Mouse (Mus musculus) megakaryocyte, adult 5-6 weeks (primary cell): ENCODE data around the gene Pxt1. TPM values are rescaled to one million over a fixed set of nuclear protein-coding genes. Genes with fewer than 3 reads are reported as not detected.

Source experiments
- total RNA-seq, 2 experiments: library from RNA; stranded (forward) in 1 of 2; stranded (reverse) in 1 of 2; fragments of 153-499, 151-499 nt in 1 of 2; fragments of 221-1000, 200-1000 nt in 1 of 2; gene quantifications; 2 replicates each; pipeline versions ENCODE4 v1.2.3 to v1.2.4; 2015 to 2017

The Pxt1 gene
- total RNA-seq, 2 experiments from 2014 or later = 0.44 to 0.74 TPM

Other genes with a start within 250 kb of the Pxt1 start
- gene AC170998.1, start 217.8 kb downstream of the Pxt1 start, total RNA-seq (2015) = 5.9 and 8.8 TPM in 2 replicates
- 1.4 and 3.7 TPM in 2 replicates for gene AC170998.1, start 217.8 kb downstream of the Pxt1 start, total RNA-seq (2017)
- gene Mapk13, start 174.5 kb downstream of the Pxt1 start, total RNA-seq (2015) = 12.2 and 17.0 TPM in 2 replicates
- 21.3 and 32.8 TPM in 2 replicates for gene Mapk13, start 174.5 kb downstream of the Pxt1 start, total RNA-seq (2017)
- gene Brpf3, start 142.8 kb downstream of the Pxt1 start, total RNA-seq (2015) = 22.5 and 22.6 TPM in 2 replicates
- gene Brpf3, start 142.8 kb downstream of the Pxt1 start, total RNA-seq (2017) = 4.4 and 8.3 TPM in 2 replicates
- gene Pnpla1, start 85.4 kb downstream of the Pxt1 start, total RNA-seq (2015) = 0.11 and 0.58 TPM in 2 replicates
- gene Pnpla1, start 85.4 kb downstream of the Pxt1 start, total RNA-seq (2017) = 0.57 and 0.92 TPM in 2 replicates
- gene 4930539E08Rik, start 28.5 kb downstream of the Pxt1 start, total RNA-seq (2015) = 0.18 TPM in 1 of 2 replicates, not detected in the other
- 0.08 and 0.40 TPM in 2 replicates for gene 4930539E08Rik, start 28.5 kb downstream of the Pxt1 start, total RNA-seq (2017)
- gene Kctd20, start 8.1 kb upstream of the Pxt1 start, total RNA-seq (2015) = 130 and 131 TPM in 2 replicates
- 203 and 222 TPM in 2 replicates for gene Kctd20, start 8.1 kb upstream of the Pxt1 start, total RNA-seq (2017)
- 312 and 327 TPM in 2 replicates for gene Stk38, start 64.2 kb upstream of the Pxt1 start, total RNA-seq (2015)
- gene Stk38, start 64.2 kb upstream of the Pxt1 start, total RNA-seq (2017) = 237 and 269 TPM in 2 replicates
- gene Srsf3, start 88.8 kb upstream of the Pxt1 start, total RNA-seq (2015) = 317 and 383 TPM in 2 replicates
- gene Srsf3, start 88.8 kb upstream of the Pxt1 start, total RNA-seq (2017) = 479 and 534 TPM in 2 replicates
- 19.9 and 22.6 TPM in 2 replicates for gene Cdkn1a, start 147.1 kb upstream of the Pxt1 start, total RNA-seq (2015)
- 3.7 and 5.8 TPM in 2 replicates for gene Cdkn1a, start 147.1 kb upstream of the Pxt1 start, total RNA-seq (2017)
- gene Rab44, start 170.3 kb upstream of the Pxt1 start, total RNA-seq (2015) = 52.2 and 62.4 TPM in 2 replicates
- gene Rab44, start 170.3 kb upstream of the Pxt1 start, total RNA-seq (2017) = 104 and 105 TPM in 2 replicates